Mouse (Mus musculus) splenic B cell, adult 2 months (primary cell): ENCODE measurements around the gene Noxo1.
"Not testable (repeated sequence)": the region's sequence is repeated elsewhere in the genome, so short reads cannot be mapped to it uniquely, and the experiment has no call there.

Experiments
- DNase-seq: peaks from one replicate; pipeline ENCODE4 v3.0.0-alpha.2; 2011; ENCODE audit warnings: low read depth, low spot score
- H3K27me3 ChIP-seq: 2 replicates; pipeline ENCODE4 v1.6.1; 2012; ENCODE audit warnings: mild to moderate bottlenecking, low read length, moderate library complexity, mixed read lengths; ENCODE audit not compliant: control insufficient read depth, poor library complexity, insufficient read depth, severe bottlenecking
- H3K36me3 ChIP-seq: 2 replicates; pipeline ENCODE4 v1.6.1; 2012; ENCODE audit warnings: mild to moderate bottlenecking, low read length, moderate library complexity, mixed read lengths; ENCODE audit not compliant: control insufficient read depth, poor library complexity, insufficient read depth, severe bottlenecking

Gene Noxo1

GRCm38 (mm10) chr17:24697985-24698384, 2.0 kb downstream of the Noxo1 start:
- Histone ChIP-seq H3K27me3 (no peaks in the 10 kb centered on the region), H3K36me3 (peaks cover 2% of the 10 kb centered on the region)
- no peak for DNase-seq

DNA sequence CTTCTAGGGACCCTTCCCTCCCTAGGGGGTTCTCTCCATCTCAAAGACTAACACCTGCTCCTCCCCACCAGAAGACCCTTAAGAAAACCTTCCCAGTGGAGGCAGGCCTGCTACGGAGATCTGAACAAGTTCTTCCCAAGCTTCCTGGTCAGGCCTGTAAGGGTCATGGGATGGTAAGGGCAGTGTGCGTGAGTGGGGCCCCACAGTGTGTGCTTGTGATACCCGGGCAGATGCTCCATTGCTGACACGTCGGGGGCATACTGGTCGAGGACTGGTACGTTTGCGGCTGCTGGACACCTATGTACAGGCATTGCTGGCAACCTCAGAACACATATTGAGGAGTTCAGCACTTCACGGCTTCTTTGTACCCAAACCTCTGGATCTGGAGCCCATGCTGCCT, 2.7 kb downstream of the Noxo1 start:
- H3K36me3 ChIP-seq = peaks cover 2% of the 10 kb centered on the region

GRCm38 (mm10) chr17:24699473-24699872, 3.4 kb downstream of the Noxo1 start:
- no peak for DNase-seq
- no peaks in the 10 kb centered on the region for H3K27me3 ChIP-seq
- H3K36me3 ChIP-seq = peaks cover 2% of the 10 kb centered on the region

More for the DNA sequence above, 2.7 kb downstream of the Noxo1 start:
- no peak for DNase-seq
- H3K27me3 ChIP-seq = no peaks in the 10 kb centered on the region

GRCm38 (mm10) chr17:24701251-24701650, 5.2 kb downstream of the Noxo1 start:
- Histone ChIP-seq H3K36me3 (peaks cover 2% of the 10 kb centered on the region), H3K27me3 (no peaks in the 10 kb centered on the region)
- DNase-seq = no peak

DNA sequence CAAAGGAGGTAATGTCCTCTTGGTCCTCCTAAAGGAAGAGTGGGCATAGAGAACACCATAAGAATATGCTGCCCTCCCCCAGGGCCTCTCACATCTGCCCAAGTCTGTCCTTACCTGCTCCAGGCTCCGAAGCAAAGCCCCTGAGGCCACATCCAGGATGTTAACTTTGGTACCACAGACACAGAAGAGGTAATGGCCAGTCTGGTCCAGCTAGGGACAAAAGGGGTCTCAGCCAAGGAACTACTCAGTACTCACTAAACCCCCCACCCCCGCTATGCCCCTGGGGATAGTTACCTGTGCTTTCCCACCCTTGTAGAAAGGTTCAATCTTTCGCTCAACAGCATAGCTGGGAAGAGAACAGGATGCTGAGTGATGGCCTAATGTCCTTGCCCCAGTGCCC, 9.8 kb downstream of the Noxo1 start:
- DNase-seq = no peak
- H3K36me3 ChIP-seq = peaks cover 2% of the 10 kb centered on the region
- H3K27me3 ChIP-seq = no peaks in the 10 kb centered on the region

DNA sequence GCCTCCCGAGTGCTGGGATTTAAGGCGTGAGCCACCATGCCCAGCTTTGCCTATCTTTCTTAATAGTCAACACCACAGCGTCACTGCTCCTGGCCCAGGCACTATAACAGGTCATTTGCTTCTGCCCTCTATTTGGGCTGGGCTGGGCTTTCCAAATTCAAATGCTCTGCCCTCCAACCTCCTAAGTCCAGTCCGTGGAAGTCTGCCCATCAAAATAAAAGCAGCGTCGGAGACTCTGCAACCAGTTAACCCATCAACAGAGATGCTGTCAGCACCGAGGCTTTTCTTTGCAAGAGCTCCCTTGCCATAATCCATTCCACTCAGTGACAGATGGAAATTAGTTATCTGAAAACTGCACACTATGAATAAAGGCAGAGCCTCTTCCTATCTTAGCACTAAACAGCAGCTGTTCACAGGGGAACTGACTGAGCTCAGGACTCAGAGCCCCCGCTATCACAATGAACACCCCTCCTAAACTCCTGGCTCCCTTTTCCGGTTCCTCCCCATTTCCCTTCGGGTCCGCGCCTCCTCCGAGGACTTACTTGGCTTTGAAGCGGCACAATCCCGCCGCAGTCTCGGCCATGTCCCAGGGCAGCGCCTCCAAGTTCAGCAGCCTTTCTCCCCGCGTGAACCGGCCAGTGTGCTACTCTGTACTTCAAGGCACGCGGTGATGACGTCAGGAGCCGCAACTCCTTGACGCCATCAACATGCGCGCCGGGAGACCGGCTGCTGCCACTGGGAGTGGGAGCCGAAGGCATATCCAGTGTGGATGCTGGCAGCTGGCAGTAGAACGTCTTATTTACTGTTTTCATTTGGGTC, 11.2 kb downstream of the Noxo1 start, which contains the start of gene Tbl3:
Gene Tbl3 (minus strand): TSS at position 679 of the 819 bp plus-strand sequence.
- peak; percentile 92 for DNase-seq
- H3K36me3 ChIP-seq = no peaks in the 10 kb centered on the region; the same call in 1 of the 2 replicates
- H3K27me3 ChIP-seq = no peaks in the 10 kb centered on the region

- no peaks in the 10 kb centered on the region for H3K27me3 ChIP-seq
- peak; percentile 45 for DNase-seq
- no peaks in the 10 kb centered on the region; the same call in 1 of the 2 replicates for H3K36me3 ChIP-seq
These were observed 11.9 kb downstream of the Noxo1 start for GRCm38 (mm10) chr17:24707801-24708425.

DNA sequence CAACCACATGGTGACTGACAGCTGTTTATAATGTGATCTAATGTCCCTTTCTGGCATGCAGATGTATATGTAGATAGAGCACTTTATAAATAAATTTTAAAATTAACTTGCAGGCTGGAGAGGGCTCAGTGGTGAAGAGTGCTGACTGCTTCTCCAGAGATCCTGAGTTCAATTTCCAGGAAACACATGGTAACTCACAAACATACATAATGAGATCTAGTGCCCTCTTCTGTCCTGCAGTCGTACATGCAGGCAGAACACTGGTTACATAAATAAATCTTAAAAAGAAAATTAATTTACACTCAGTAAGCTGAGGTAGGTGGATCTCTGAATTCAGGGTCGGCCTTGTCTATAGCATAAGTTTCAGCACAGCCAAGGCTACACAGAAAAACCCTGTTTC, 12.6 kb downstream of the Noxo1 start:
- Histone ChIP-seq H3K36me3 (no peaks in the 10 kb centered on the region; the same call in 1 of the 2 replicates), H3K27me3 (no peaks in the 10 kb centered on the region)
- DNase-seq = peak; percentile 71

GRCm38 (mm10) chr17:24715556-24715955, 19.5 kb downstream of the Noxo1 start:
- Histone ChIP-seq H3K36me3 (0 out of 2 replicates have a peak, but pooled peaks cover under 1% of the 10 kb centered on the region), H3K27me3 (no peaks in the 10 kb centered on the region)
- DNase-seq = no peak

GRCm38 (mm10) chr17:24716166-24716682, 20.2 kb downstream of the Noxo1 start:
- Histone ChIP-seq H3K36me3 (0 out of 2 replicates have a peak, but pooled peaks cover 2% of the 10 kb centered on the region), H3K27me3 (no peaks in the 10 kb centered on the region)
- DNase-seq = no peak

GRCm38 (mm10) chr17:24717943-24718342, 21.9 kb downstream of the Noxo1 start, which contains the start of the genes Rnf151 and Rps2:
TSS of gene Rnf151 (minus strand) at chr17:24718063.
TSS of gene Rps2 (plus strand) at chr17:24718116.
- Histone ChIP-seq H3K36me3 (peaks cover 7% of the 10 kb centered on the region; the same call in 1 of the 2 replicates), H3K27me3 (no peaks in the 10 kb centered on the region)
- DNase-seq = no peak

DNA sequence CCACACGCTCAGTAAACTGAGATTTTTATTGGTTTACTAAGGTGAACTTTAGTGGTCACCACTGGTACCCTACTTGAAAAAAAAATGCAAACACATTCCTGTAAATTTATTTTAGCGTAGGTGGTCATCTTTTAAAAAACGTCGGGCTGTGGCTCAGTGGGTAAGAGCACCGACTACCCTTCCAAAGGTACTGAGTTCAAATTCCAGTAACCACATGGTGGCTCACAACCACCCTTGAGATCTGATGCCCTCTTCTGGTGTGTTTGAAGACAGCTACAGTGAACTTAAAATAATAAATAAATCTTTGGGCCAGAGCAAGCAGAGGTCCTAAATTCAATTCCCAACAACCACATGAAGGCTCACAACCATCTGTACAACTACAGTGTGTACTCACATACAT, 22.9 kb downstream of the Noxo1 start:
- not testable (repeated sequence) for H3K27me3 ChIP-seq, DNase-seq, H3K36me3 ChIP-seq

DNA sequence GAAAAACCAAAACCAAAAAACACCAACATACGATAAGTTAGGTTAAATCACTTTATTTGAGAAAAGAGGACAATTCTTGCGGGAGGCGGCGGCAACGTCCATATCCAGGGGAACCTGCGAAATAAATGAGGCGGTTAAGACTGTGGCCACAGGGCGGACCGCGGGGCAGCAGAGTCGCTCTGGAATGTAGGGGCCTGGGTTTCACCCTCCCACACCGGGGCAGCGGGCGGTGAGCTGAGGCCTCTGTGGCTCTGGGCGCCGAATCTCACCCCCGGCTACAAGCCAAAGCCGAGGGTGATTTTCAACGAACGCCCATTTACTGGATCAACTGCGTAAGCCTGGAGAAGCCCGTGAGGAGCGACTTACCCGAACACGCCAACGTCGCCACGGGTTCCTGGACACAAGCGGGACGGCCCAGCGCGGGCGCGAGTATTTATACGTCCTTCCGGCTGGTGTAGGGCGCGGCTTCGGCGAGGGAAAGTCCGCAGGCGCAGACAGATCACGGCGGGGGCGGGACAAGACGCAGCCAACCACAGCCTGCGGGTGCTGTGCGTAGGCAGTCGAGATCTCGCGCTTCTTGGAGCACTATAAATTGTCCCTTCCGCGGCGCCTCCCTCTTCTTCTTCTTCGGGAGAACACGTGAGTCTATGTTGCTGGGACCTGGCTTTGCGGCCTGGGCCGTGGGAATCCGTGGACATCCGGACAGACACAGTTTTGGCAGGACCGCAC, 23.6 kb downstream of the Noxo1 start:
- peaks cover 7% of the 10 kb centered on the region; the same call in 1 of the 2 replicates for H3K36me3 ChIP-seq
- DNase-seq = peak; percentile 99
- H3K27me3 ChIP-seq = no peaks in the 10 kb centered on the region

- not testable (repeated sequence) for H3K27me3 ChIP-seq, H3K36me3 ChIP-seq, DNase-seq
These were observed 24.6 kb downstream of the Noxo1 start for GRCm38 (mm10) chr17:24720616-24721015.
